Mouse (Mus musculus): Measurements from ENCODE around the gene Hmg20a.

DNA sequence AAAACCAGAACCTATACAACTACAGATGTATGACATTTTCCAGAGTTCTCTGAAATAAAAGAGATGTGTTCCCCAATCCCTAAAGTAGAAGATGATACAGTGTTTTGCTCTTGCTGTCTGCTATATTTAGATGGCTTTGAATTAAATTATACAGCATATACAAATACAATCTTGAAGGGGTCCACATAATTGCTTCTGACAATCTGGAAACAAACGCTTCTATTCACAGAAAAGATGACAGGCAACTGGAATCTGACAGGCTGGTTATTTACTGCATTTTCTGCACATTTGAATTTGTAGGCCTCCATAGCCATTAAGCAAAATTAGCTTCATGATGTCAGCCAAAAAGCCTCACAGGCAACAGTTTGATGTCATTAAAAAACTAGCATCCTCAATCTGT lies 35.6 kb upstream of the Hmg20a start:
- no peak for TF ChIP-seq POLR2A (IDR thresholded peaks at IDR 0.05; ENCODE audit: borderline replicate concordance, low read depth, low read length)
- TF ChIP-seq CTCF (IDR thresholded peaks at IDR 0.05; ENCODE audit: low read depth, low read length), result no peak

All from bone marrow macrophage, adult 2 months (primary cell).